Mouse (Mus musculus) CH12.LX (cell line): ENCODE data around the gene Cbfa2t2. TPM values are rescaled to one million over a fixed set of nuclear protein-coding genes. Genes with fewer than 3 reads are reported as not detected.

Experiments
- DNase-seq: peaks from one replicate; pipeline ENCODE4 v3.0.0-alpha.2; 2013; ENCODE audit errors: extremely low read depth
- H3K27ac ChIP-seq: 2 replicates; pipeline ENCODE4 v1.5.1; 2012; ENCODE audit warnings: low read depth, mild to moderate bottlenecking, control low read depth, moderate library complexity; ENCODE audit not compliant: insufficient read depth
- H3K27me3 ChIP-seq: replicated peaks from 2 replicates; pipeline ENCODE3; 2012; ENCODE audit warnings: inconsistent platforms
- H3K36me3 ChIP-seq, 2 experiments: replicated peaks in 1 of 2; 2 replicates each; pipeline versions ENCODE3 to v1.6.1; 2012; ENCODE audit warnings: inconsistent platforms in 1 of 2, low read length in 1 of 2, mild to moderate bottlenecking in 1 of 2, mixed read lengths in 1 of 2, moderate library complexity in 1 of 2; ENCODE audit not compliant: control insufficient read depth in 1 of 2, insufficient read depth in 1 of 2
- H3K4me1 ChIP-seq, 2 experiments: 2 replicates each; pipeline ENCODE4 v1.6.1; 2012; ENCODE audit warnings: inconsistent platforms in 1 of 2, moderate library complexity in 1 of 2; ENCODE audit not compliant: insufficient read depth in 2 of 2, control insufficient read depth in 1 of 2
- H3K4me2 ChIP-seq: 2 replicates; pipeline ENCODE4 v1.6.1; 2012; ENCODE audit warnings: low read depth, mild to moderate bottlenecking, control low read depth; ENCODE audit not compliant: poor library complexity, insufficient read depth, severe bottlenecking
- H3K4me3 ChIP-seq, 3 experiments: fragments of 150-350 bp in 1 of 3; sonication (generic) in 1 of 3; replicated peaks in 1 of 3; 2 replicates each; pipeline versions ENCODE3 to v1.5.1; 2011 to 2012; ENCODE audit warnings: low read depth in 2 of 3, low read length in 2 of 3, mild to moderate bottlenecking in 2 of 3, moderate library complexity in 2 of 3, control low read depth in 1 of 3, improper control_type of control experiment in 1 of 3, inconsistent platforms in 1 of 3, mixed read lengths in 1 of 3; ENCODE audit not compliant: poor library complexity in 1 of 3
- H3K79me2 ChIP-seq: replicated peaks from 2 replicates; pipeline ENCODE4 v1.6.1; 2012; ENCODE audit warnings: mild to moderate bottlenecking, moderate library complexity; ENCODE audit not compliant: control insufficient read depth, poor library complexity, insufficient read depth, severe bottlenecking; ENCODE audit errors: extremely low read depth
- H3K9ac ChIP-seq: 2 replicates; pipeline ENCODE4 v1.6.1; 2012; ENCODE audit warnings: low read depth, mild to moderate bottlenecking, control low read depth, moderate library complexity; ENCODE audit not compliant: insufficient read depth
- H3K9me3 ChIP-seq: replicated peaks from 2 replicates; pipeline ENCODE3; 2012; ENCODE audit warnings: low read length, inconsistent platforms, mixed read lengths
- CHD1 ChIP-seq: IDR thresholded peaks from 2 replicates; pipeline ENCODE4 v1.6.1; 2012; ENCODE audit warnings: low read depth, low read length, improper control_type of control experiment, inconsistent platforms
- HCFC1 ChIP-seq: IDR thresholded peaks from 2 replicates; pipeline ENCODE4 v1.6.1; 2012; ENCODE audit warnings: low read depth, mild to moderate bottlenecking, inconsistent platforms, low read length, improper control_type of control experiment
- IRF4 ChIP-seq: IDR thresholded peaks from 2 replicates; pipeline ENCODE4 v1.6.1; 2014; ENCODE audit warnings: low read depth, mild to moderate bottlenecking, inconsistent platforms, low read length, improper control_type of control experiment
- JUND ChIP-seq: conservative IDR thresholded peaks from 2 replicates; pipeline ENCODE4 v1.6.1; 2011; ENCODE audit warnings: low read depth, low read length, improper control_type of control experiment
- KAT2A ChIP-seq: IDR thresholded peaks from 2 replicates; pipeline ENCODE4 v1.6.1; 2012; ENCODE audit warnings: low read length, improper control_type of control experiment, inconsistent platforms; ENCODE audit not compliant: insufficient replicate concordance
- MAFK ChIP-seq: IDR thresholded peaks from 2 replicates; pipeline ENCODE4 v1.6.1; 2011; ENCODE audit warnings: low read length, improper control_type of control experiment; ENCODE audit not compliant: insufficient replicate concordance
- MAZ ChIP-seq: IDR thresholded peaks from 2 replicates; pipeline ENCODE4 v1.6.1; 2012; ENCODE audit warnings: low read depth, mild to moderate bottlenecking, inconsistent platforms, low read length, improper control_type of control experiment, moderate library complexity
- MXI1 ChIP-seq: IDR thresholded peaks from 2 replicates; pipeline ENCODE4 v1.6.1; 2011; ENCODE audit warnings: mild to moderate bottlenecking, low read depth, low read length, improper control_type of control experiment
- PAX5 ChIP-seq: IDR thresholded peaks from 2 replicates; pipeline ENCODE4 v1.6.1; 2012; ENCODE audit warnings: low read length, inconsistent platforms, mixed read lengths
- SIN3A ChIP-seq: IDR thresholded peaks from 2 replicates; pipeline ENCODE4 v1.6.1; 2012; ENCODE audit warnings: low read length, improper control_type of control experiment, inconsistent platforms
- TBP ChIP-seq: conservative IDR thresholded peaks from 2 replicates; pipeline ENCODE4 v1.6.1; 2011; ENCODE audit warnings: low read depth, low read length, improper control_type of control experiment
- TCF12 ChIP-seq: IDR thresholded peaks from 2 replicates; pipeline ENCODE4 v1.6.1; 2014; ENCODE audit warnings: low read depth, mild to moderate bottlenecking, inconsistent platforms, low read length, improper control_type of control experiment
- ZC3H11A ChIP-seq: IDR thresholded peaks from 2 replicates; pipeline ENCODE4 v1.6.1; 2012; ENCODE audit warnings: low read depth, mild to moderate bottlenecking, inconsistent platforms, low read length, improper control_type of control experiment
- ZKSCAN1 ChIP-seq: IDR thresholded peaks from 2 replicates; pipeline ENCODE4 v1.6.1; 2012; ENCODE audit warnings: low read depth, inconsistent platforms, low read length, improper control_type of control experiment, borderline replicate concordance
- ZNF384 ChIP-seq: IDR thresholded peaks from 2 replicates; pipeline ENCODE4 v1.6.1; 2012; ENCODE audit warnings: low read depth, low read length, improper control_type of control experiment, inconsistent platforms
- dilution Hi-C: fragments of 300-500 bp; cut with MboI; formaldehyde crosslinking; loops from 2 replicates; pipeline ENCODE4 v1.14.3; 2020; ENCODE audit warnings: low sequenced_read_pairs; ENCODE audit not compliant: extremely low pct_unique_long_range_greater_than_20kb, extremely low pct_ligation_motif_present
- in situ Hi-C: fragments of 300-500 bp; cut with MboI; formaldehyde crosslinking; loops from 3 replicates; pipeline ENCODE4 v1.14.3; 2019; ENCODE audit warnings: low sequenced_read_pairs, low pct_ligation_motif_present, low pct_unique_long_range_greater_than_20kb, mixed read lengths
- polyA plus RNA-seq: library from polyadenylated mRNA; unstranded; fragments of >175 nt; gene quantifications from 2 replicates; pipeline ENCODE4 v1.2.1, GENCODE M21; 2012; ENCODE audit warnings: low read depth; ENCODE audit not compliant: insufficient read length
- total RNA-seq, 2 experiments: library from RNA; depleted of rRNA; stranded (reverse); fragments of 300-350 nt in 1 of 2; fragments of >200 nt in 1 of 2; gene quantifications; 2 replicates each; pipeline ENCODE4 v1.2.3; 2012 to 2014

The Cbfa2t2 gene
- total and polyA plus RNA-seq, 3 experiments = 6.0 to 12.6 (median 7.0) TPM

DNA sequence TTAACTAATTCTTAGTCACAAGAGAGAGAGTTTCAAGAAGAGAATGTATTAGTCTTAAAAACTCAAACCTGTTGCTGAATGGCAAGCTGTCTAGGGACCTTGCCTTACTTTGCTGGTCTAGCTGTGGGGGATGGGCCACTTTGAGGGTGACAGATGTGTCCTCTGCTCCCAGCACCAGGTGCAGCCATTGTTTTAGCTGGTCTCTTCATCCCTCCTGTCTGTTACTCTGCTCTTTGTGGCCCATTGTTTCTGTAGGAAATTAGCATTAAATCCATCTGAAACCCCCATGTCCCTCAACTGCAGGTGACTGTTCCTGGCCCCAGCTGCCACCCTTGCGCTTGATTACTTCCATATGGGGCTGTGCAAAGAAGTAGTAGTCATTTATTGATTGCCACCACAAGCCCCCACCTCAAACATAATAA, 29.6 kb downstream of the Cbfa2t2 start:
- Histone ChIP-seq H3K27me3 (no peaks in the 10 kb centered on the region), H3K9me3 (peaks cover 3% of the 10 kb centered on the region), H3K4me2 (no peak overlapping the region), H3K79me2 (no peaks in the 10 kb centered on the region; the same call in 1 of the 2 replicates), H3K9ac (no peak overlapping the region), H3K4me3 (no peak overlapping the region), H3K27ac (no peak overlapping the region), H3K36me3 (peaks cover 0 to 9% of the 10 kb centered on the region in 2 experiments), H3K4me1 (peaks cover 5 to 30% of the 10 kb centered on the region in 2 experiments)
- dilution Hi-C loops = no loop called here
- DNase-seq = peak; percentile 65
- TF ChIP-seq KAT2A = no peak
- TF ChIP-seq CHD1 = no peak
- no peak for TF ChIP-seq SIN3A
- no peak for TF ChIP-seq PAX5
- TF ChIP-seq IRF4 = no peak
- no peak for TF ChIP-seq MAFK
- no peak for TF ChIP-seq MXI1
- no peak for TF ChIP-seq TBP
- TF ChIP-seq HCFC1 = no peak
- no peak for TF ChIP-seq JUND
- TF ChIP-seq ZNF384 = no peak
- no peak for TF ChIP-seq ZC3H11A
- no peak for TF ChIP-seq ZKSCAN1
- TF ChIP-seq MAZ = no peak
- in situ Hi-C loops = no loop called here

DNA sequence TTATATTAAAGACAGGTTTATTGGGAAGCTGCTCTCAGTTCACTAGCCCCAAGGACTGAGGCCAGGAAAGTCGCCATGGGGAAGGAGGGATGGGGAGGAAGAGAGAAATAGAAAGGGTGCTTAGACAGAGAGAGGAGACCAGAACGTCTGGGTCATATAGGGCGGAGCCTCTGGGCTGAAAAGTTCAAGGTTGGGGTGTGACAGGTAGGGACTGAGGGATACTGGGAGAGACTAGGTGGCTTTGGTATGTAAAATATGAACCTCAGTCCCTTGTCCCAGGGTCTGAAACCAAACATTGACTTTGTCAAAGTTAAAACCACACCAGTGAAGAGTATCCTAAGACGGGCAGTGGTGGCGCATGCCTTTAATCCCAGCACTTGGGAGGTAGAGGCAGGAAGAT, 30.9 kb downstream of the Cbfa2t2 start:
- H3K4me1 ChIP-seq = peaks cover 5 to 30% of the 10 kb centered on the region in 2 experiments
- H3K9ac ChIP-seq = no peak overlapping the region
- no peak for TF ChIP-seq TCF12
- TF ChIP-seq ZKSCAN1 = no peak
- TF ChIP-seq, all 38 proteins: peak for 0
- Histone ChIP-seq H3K79me2 (no peaks in the 10 kb centered on the region), H3K4me2 (no peak overlapping the region), H3K27ac (no peak overlapping the region), H3K4me3 (no peak overlapping the region), H3K27me3 (no peaks in the 10 kb centered on the region), H3K36me3 (peaks cover 0 to 8% of the 10 kb centered on the region in 2 experiments), H3K9me3 (peaks cover 3% of the 10 kb centered on the region)
- dilution Hi-C loops (no loop called here), in situ Hi-C loops (no loop called here)
- DNase-seq = no peak
